Mouse (Mus musculus) cerebellum, adult 8-10 months (tissue): Measurements from ENCODE around the gene Nt5c2.
"Not testable (repeated sequence)": the region's sequence is repeated elsewhere in the genome, so short reads cannot be mapped to it uniquely, and the experiment has no call there.

ENCODE experiments used
- DNase-seq: peaks from one replicate; pipeline ENCODE4 v3.0.0; 2022

The Nt5c2 gene

GRCm38 (mm10) chr19:46987646-46988045 lies 27.3 kb downstream of the Nt5c2 start:
- no peak for DNase-seq

GRCm38 (mm10) chr19:46984726-46985622 lies 30.0 kb downstream of the Nt5c2 start:
- no peak for DNase-seq

- DNase-seq = no peak
These were observed 31.0 kb downstream of the Nt5c2 start for GRCm38 (mm10) chr19:46983966-46984380.

- DNase-seq = no peak
These were observed 31.5 kb downstream of the Nt5c2 start for GRCm38 (mm10) chr19:46983352-46983965.

GRCm38 (mm10) chr19:46981462-46981861 lies 33.5 kb downstream of the Nt5c2 start:
- DNase-seq = no peak

- DNase-seq = no peak
These were observed 35.2 kb downstream of the Nt5c2 start for GRCm38 (mm10) chr19:46979781-46980105.

- no peak for DNase-seq
These were observed 35.8 kb downstream of the Nt5c2 start for GRCm38 (mm10) chr19:46978920-46979780.

- DNase-seq = not testable (repeated sequence)
These were observed 36.9 kb downstream of the Nt5c2 start for GRCm38 (mm10) chr19:46978069-46978468.

- no peak for DNase-seq
These were observed 37.5 kb downstream of the Nt5c2 start for GRCm38 (mm10) chr19:46977460-46977859.

- DNase-seq = no peak
These were observed 38.2 kb downstream of the Nt5c2 start for GRCm38 (mm10) chr19:46976743-46977142.

GRCm38 (mm10) chr19:46975997-46976396 lies 39.0 kb downstream of the Nt5c2 start:
- no peak for DNase-seq

GRCm38 (mm10) chr19:46975565-46975964 lies 39.4 kb downstream of the Nt5c2 start:
- no peak for DNase-seq

GRCm38 (mm10) chr19:46972159-46972558 lies 42.8 kb downstream of the Nt5c2 start:
- no peak for DNase-seq

GRCm38 (mm10) chr19:46971712-46972111 lies 43.2 kb downstream of the Nt5c2 start:
- no peak for DNase-seq

- no peak for DNase-seq
These were observed 43.8 kb downstream of the Nt5c2 start for GRCm38 (mm10) chr19:46971051-46971689.

- DNase-seq = no peak
These were observed 44.7 kb downstream of the Nt5c2 start for GRCm38 (mm10) chr19:46970121-46970729.

GRCm38 (mm10) chr19:46969286-46969985 lies 45.5 kb downstream of the Nt5c2 start:
- no peak for DNase-seq

GRCm38 (mm10) chr19:46968833-46969232 lies 46.1 kb downstream of the Nt5c2 start:
- no peak for DNase-seq

GRCm38 (mm10) chr19:46967861-46968260 lies 47.1 kb downstream of the Nt5c2 start:
- DNase-seq = no peak

GRCm38 (mm10) chr19:46966330-46966729 lies 48.6 kb downstream of the Nt5c2 start:
- DNase-seq = no peak

- DNase-seq = no peak
These were observed 49.5 kb downstream of the Nt5c2 start for GRCm38 (mm10) chr19:46965496-46965895.

- no peak for DNase-seq
These were observed 50.6 kb downstream of the Nt5c2 start for GRCm38 (mm10) chr19:46964353-46964752.
